Mouse (Mus musculus): ENCODE results near the gene 4930595D18Rik.

Gene 4930595D18Rik

DNA sequence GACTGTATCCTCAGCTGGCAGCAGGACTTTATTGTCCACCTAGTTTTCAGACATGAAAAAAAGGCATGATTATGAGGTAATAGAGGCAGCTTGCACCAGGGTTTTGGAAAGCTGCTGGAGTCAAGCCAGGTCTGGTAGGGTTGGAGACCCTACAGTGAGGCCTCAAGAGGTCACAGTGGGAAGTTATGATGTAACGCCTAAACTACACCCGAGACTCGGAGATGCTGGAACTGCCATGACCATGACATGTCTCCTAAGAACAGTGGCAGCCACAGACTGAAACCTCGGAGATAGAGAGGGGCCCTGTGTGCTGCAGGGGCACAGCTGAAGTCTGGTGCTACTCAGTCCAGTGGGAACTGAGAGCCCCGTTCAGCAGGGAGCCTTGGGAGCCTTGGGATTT lies at the start of gene 4930595D18Rik:
4930595D18Rik (minus strand) TSS at position 16 of the 400 bp plus-strand sequence.
- no peak for DNase-seq

DNA sequence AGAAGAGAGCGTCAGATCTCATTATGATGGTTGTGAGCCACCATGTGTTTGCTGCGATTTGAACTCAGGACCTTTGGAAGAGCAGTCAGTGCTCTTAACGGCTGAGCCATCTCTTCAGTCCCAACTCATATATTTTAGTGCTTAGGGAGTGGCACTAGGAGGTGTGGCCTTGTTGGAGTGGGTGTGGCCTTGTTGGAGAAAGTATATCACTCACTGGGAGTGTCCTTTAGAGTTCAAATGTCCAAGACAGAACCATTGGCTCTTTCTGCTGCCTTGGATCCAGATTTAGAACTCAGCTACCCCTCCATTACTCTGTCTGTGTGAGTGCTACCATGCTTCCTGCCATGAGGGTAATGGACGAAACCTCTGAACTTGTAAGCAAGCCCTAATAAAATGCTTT lies 49.5 kb upstream of the 4930595D18Rik start:
- no peak for DNase-seq

DNA sequence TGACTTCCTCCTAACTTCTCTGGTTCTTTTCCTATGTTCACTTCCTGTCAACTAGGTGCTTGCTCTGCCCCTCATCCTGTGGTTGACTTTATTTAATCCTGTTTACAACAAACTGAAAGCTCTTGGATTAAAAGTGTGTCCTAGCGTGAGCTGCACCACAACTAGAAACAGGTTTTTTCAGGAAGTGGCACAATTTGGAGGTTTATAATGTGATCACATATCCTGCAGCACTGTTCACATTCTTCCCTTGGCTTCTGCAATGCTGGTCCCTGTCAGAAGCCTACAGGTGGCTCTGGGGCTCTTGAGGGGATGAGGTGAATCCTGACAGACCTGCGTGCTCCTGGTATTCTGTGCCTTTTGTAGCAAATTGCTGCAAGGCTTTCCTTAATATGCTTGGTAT lies 46.5 kb upstream of the 4930595D18Rik start:
- DNase-seq = no peak

DNA sequence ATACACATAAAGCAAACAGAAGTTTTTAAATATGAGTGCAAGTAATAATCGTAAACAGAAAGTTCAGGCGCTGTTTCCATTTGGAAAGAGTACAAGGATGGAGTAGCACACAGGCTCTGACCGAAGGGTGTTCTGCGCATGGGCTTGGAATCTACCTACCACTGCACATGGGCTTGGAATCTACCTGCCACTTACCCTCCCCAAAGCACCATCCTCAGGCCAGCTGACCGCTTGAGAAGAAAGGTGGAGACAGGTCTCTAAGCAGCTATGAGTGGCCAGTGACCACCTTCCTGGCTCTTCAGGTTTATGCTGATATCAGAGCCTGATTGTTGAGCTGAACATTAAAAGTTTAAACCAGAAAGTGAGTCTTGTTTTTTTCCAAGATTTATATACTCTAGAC lies 44.2 kb upstream of the 4930595D18Rik start:
- DNase-seq = no peak

DNA sequence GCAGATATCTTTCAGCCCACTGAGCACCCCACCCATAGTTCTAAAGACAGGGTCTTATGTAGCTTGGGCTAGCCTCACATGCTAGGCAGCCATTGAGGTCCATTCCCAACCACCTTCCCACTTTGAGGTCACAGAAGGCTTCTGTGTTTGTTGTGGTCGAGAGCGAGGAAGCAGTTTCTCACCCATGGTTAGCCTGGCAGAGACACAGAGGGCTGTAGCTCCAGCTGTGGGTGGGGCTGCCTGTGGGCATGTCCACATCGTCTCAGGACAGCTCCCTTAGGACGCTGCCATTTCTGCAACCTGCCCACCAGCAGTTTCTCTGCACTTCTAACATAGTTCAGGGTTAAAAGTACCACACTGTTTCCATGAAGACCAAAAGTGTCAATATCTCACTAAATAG lies 43.1 kb upstream of the 4930595D18Rik start:
- no peak for DNase-seq

DNA sequence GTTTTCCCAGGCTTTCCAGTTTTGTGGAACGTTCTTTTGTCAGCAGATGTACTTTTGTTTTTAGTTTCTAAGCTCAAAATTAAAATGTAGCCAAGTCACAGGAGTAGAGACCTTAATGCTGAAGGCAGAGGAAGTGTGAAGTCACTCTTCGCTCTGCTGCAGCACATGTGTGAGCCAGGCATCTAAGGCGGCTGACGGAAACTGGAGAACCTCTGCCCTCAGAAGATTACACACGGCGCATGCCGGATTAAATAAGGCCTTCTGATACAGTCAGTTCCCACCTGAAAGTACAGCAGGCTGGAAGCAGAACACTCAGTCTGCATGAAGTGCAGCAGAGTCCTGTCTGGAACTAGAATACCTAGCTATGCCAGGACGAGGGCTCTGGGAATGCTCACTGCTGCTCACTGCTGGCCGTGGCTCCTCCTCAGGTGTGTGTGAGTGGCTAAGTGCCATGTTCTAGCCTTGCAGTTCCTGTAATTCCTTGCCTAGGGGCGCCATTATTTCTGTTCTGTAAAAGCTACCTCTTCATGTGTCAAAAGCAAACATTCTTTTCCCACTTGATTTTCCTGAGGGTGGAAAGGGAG lies 41.0 kb upstream of the 4930595D18Rik start:
- peak in 1 of 2 experiments; percentile 19 for DNase-seq

DNA sequence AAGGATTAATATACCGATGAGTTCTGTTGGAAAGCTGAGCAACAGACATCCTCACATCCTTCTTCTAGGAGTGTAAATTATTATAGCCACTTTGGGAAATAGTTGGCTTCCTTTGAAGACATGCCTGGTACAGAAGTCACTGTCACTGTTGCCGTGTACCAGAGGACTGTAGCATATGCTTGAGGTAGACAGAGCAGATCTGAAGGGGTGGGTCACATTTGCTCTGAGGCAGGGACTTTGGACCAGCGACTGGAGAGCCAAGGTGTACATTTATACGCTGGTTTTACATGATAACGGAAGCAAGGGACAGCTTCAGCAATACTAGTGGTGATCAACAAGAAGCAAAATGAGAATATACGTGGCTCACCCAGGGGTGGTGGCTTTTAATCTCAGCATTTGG lies 34.6 kb upstream of the 4930595D18Rik start:
- DNase-seq = no peak

DNA sequence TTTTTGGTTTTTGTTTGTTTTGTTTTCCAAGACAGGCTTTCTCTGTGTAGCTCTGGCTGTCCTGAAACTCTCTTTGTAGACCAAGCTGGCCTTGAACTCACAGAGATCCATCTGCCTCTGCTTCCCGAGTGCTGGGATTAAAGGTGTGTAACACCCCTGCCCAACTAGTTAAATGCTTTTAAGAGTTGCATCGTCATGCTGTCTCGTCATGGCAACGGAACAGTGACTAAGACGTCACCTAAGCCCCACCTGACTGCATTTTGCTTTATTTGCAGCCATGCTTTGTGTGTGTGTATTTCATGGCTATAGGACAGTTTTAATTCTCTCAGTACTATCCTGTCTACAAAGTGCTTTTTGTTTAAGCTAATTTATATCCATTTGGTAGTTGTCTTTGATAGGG lies 27.4 kb upstream of the 4930595D18Rik start:
- no peak for DNase-seq

DNA sequence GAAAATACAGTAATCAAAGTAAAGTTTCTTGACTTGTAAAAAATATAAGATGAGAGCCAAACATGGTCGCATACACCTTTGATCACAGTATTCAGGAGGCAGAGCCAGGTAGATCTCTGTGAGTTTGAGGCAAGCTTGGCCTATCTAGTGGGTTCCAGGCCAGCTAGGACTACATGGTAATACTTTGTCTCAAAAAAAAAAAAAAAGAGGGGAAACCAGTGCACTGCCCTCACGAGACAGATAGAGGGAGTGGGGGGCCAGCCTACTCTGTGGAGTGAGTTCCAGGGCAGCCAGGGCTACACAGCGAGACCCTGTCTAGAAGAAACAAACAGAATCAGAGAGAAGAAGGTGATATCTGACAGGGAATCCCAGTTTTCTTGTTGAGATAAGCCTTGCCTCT lies 23.4 kb upstream of the 4930595D18Rik start:
- no peak for DNase-seq

DNA sequence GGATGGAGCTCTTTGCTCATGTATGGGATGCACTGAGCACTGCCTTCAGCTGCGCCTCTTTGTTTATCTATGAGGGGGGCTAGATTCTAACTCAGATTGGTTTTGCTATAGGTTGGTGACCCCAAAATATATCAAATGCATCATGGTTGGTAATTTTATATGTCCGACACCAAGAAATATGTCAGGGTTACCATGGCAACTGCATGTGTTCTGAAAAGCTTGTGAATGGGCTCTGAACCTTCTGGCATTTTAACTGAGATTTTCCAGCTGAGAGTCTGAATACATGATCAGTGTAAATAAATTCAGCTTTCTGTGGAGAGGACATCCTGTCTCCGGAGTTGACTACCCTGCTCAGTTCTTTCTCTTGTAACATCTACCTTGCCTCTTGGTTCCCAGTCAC lies 19.7 kb upstream of the 4930595D18Rik start:
- no peak for DNase-seq

DNA sequence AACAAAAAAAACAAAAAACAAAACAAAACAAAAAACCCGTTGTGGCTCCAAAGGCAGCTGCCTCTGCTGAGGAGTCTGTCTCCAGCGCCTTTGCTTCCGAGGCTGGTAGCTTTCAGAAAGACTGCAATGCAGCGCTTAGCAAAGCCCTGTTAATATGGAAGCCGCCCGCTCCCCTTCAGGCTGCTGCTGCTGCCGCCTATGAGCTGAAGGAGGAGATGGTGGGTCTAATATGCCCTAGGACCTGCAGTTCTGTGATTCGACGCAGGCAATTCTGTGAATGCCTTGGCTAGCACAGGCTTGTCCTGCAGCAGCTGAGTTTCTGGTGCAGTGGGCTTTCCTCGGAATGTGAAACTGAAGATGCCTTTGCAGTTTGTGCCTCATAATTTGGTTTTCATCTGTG lies 18.8 kb upstream of the 4930595D18Rik start:
- no peak for DNase-seq

DNA sequence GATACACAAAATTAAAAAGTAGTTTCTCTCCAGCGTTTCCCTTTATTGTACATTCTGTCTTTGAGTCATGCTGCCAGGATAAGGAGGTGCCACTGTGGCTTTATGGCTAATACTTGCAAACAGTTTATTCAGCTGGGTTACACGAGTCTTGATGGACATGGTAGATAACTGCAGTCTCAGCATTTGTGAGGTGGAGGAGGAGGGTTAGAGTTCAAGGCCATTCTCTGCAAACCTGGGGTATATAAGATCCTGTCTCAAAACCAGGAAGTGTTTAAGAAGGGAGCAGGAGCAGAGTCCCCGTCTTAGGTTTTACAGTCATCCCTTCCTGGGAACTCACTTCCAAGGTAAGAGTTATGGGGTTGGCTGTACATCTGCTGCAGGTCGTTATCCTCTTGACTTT lies 12.3 kb upstream of the 4930595D18Rik start:
- DNase-seq = no peak

DNA sequence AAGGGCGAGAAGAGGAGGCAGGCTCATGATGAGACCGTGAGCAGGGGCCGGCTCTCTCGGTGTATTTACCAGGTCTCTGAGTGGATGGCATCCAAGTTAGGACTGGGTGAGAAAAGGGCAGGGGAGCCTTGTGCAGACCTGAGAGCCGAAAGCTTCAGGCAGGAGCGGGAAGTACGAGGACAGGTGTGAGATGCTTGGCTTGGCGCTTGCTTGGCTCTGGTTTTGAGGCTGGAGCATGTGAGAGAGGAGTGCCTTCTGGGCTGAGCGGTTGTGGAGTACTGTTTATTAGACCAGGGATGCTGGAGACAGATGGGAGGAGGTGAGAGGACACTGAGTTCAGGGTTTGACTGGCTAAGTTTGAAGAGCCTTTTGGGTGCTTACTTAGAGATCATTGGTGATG lies 9.0 kb upstream of the 4930595D18Rik start:
- DNase-seq = no peak

DNA sequence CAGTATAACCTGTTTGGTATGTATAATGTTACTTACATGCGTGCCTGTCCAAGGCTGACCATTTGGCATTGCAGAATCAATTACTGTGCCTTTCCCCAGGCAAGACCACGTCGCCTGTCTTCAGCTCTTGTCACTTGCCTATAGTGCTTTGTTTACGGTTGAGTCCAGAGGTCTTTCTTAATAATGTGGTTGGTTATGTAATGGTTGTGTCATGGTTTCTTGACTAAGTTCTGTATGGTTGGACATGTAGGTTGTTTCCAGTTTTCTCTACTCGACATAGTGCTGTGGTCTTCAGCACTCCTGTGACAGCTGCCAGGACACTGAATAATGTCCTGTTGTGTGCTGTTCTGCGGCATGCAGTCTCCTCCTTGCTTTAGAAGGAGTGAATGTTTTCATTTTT lies 8.5 kb upstream of the 4930595D18Rik start:
- no peak for DNase-seq

DNA sequence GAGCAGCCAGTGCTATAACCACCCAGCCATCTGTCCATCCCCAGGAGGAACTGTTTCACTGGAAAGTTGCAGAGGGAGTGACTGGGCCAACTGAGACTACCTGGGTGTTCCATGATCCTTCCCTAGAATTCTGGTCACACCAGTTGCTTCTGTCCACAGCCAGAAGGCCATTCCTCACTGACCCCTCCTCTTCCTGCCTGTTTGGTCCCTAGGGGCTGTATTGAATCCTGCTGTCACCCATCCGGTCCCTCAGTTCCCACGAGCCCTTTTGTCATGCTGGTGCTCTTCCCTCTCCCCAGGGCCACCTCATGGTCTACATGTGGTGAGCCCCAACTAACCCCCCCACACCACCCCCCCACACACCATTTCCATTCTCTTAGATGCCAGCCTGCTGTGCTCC lies 6.6 kb upstream of the 4930595D18Rik start:
- peak in 1 of 2 experiments; percentile 14 for DNase-seq

DNA sequence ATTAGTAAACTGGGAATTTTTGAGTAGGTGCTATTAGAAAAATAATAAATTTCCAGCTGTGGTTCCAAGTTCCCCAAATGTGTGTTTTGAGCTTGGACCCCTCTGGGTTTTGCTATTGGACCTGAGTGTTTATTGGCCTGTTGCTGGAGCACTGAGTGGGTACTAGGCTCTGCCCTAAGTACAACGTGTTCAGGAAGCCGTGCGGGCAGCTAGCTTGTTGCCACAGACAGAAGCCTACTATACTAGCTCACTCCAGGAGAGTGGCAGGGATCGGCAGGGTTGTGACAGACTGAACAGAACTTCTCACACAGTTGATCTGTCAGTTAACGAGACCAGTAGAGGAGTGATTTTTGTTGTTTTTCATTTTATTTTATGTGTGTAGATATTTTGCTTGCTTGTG lies 6.1 kb upstream of the 4930595D18Rik start:
- no peak for DNase-seq

DNA sequence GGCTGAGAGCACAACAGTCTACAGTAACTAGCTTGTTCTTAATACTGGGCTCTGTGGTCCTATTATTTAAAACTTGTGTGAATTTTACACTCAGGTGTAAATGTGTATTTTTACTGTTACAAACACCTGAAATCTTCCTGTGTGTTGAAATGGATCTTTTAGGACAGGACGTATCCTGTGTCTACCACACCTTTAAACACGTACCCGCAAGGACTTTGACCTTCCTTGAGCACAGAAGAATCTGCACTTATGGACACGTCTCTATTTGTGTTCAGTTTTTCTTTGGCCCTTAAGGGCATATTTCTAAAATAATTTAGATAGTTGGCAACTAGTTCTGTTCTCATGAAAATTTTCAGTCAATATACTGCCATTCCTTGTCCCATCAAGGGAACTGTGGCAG lies 4.0 kb upstream of the 4930595D18Rik start:
- DNase-seq = no peak

DNA sequence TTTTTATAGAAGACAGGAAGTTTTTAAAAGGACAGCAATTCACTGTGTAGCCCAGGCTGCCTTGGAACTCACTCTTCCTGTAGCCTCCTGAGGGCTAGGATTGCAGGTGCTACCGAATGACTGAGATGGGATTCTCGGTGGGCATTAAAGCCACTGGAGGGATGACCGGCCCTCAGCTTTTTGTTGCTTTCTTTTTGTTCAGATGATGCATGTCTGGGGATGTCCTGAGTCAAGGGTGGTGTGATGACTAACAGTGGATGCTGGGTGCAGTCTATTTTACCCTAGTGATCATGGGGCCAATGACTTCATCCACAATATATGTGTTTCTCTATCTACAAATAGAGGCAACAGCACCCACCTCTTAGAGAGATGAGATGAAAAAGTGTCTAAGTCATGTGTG lies 2.7 kb upstream of the 4930595D18Rik start:
- no peak for DNase-seq

DNA sequence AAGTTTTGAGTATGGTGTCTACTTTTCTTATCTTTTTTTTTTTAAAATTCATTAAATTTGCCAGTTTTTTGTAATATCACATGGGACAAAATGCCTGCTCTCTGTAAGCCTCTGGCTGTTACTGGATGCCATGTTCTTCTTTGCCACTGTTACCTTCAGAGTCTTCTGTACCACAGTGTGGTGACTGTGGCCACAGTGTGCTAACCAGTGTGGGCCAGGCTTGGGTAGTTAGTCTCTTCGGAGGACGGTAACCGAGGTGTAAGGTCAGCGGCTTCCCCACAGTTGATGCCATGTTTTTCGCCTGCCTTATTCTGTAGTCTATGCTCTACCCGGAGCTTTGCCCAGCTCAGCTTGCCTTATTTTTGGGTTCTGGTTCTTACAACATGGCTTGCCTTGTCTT lies 1.9 kb downstream of the 4930595D18Rik start:
- DNase-seq = no peak

DNA sequence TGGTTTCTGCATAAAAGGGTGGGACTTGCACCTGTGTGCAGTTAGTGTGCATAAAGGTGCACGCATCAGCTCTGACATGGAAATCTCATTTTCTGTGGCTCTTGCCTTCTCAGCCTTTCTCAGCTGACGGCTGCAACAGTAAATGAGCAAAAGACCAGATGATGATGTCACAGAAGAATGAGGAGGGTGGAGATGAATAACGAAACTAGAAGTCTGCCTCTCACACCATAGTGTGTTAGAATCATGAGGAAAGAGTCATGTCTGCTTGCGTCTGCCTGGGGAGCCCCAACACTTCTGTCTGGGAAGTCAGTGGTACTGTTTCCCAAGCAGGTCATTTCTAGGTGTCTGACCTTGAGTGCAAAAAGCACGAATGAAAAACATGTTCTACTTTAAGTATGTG lies 2.4 kb downstream of the 4930595D18Rik start:
- no peak for DNase-seq

DNA sequence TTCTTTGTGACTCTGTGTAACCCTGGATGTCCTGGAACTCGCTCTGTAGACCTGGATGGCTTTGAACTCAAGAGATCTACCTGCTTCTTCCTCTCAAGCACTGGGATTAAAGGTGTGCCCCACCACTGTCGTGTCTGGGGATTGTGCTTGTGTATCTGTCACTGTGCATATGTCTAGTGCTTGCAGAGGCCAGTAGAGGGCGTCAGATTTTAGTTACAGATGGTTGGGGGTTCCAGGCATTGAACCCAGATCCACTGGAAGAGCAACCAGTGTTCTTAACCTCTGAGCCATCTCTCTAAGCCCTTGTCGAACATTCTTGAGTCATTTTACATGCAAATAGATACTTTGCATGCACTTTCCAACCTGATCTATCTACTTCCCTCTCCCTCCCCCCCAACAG lies 5.5 kb downstream of the 4930595D18Rik start:
- DNase-seq = no peak

DNA sequence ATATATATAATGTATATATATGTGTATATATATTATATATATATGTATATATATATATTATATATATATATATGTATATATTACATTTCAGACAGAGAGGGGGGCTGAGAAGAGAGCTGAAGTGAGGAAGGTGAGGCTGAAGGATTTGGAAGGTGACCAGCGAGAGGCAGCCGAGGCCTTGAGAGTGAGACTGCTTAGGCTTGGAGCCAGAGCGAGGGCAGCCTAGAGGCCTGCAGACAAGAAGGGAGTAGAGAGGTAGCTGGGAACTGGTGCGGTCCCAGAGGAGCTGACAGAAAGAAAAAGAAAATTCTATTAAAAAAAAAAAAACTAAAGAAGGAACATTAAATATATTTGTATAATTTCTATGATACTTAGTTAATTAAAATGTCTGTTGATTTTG lies 15.4 kb downstream of the 4930595D18Rik start:
- peak in 1 of 2 experiments; percentile 42 for DNase-seq

DNA sequence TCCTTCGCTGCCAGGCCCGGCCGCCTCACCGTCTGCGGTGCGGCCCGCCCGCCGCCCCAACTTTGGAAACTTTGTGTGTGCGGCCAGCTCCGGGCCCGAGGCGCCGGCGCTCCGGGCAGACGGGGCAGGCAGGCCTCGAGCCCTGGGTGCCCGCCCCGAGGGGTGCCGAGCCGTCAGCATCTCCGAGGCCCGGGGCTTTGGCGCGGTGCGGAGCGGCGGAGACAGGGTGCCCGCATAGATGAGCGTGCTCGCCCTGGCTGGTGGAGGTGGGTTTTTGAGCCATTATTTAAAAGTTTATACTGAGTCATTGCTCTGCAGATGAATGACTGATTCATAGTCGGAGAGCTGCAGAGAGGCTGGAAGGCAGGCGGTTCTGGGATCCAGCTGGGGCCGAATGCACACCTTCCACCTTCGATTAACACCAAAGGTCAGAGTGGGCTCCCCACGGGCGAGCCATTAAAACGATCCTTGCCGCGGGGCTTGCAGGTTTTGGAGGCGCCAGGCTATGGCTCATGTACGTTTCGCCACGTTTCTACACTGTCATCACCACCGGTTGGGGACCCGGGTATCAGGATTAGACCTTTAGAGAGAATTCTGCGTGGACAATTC lies 17.5 kb downstream of the 4930595D18Rik start:
- peak; percentile 8 to 47 for DNase-seq

DNA sequence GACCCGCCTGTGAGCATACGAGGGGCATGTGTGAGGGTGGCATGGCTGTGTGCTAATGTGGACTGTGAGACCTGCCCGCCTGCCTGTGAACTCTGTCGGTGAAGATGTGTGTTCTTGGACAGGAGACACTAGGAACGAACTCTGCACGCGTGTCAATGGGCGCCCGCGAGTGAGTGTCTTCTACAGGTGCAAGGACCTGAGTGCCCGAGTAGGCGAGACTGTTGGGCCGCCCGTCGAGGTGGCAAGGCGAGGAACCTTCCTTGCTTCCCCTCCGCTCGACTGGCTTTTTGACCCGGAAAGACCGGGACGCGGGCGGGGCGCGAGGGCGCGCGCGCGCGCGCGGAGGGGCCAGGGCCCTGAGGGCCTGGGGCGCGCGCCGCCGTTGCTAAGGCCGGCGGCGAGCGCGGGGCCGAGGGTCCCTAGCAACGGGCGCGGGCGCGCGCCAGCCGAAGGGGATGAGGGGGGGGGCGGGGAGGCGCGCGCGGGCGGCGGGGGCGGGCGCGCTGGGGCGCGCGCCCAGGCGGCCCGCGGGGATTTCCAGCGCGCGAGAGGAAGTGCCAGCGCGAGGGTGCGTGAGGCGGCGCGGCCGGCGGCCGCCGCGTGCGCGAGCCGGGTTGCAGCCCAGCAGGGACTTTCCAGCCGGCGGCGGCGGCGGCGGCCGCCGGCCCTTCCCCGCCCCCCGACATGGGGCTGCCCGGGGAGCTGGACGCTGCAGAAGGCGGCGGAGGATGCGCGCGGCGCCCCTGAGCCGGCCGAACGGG lies 18.3 kb downstream of the 4930595D18Rik start, which contains the start of gene Traf3:
Traf3 (plus strand) TSS at position 540 of the 761 bp plus-strand sequence.
- DNase-seq = peak; percentile 69 to 90
